Mouse (Mus musculus): Measurements from ENCODE around the gene Dlg2. TPM values are rescaled to one million over a fixed set of nuclear protein-coding genes. Genes with fewer than 3 reads are reported as not detected.

The Dlg2 gene
- polyA plus RNA-seq, 1 experiment from 2014 or later: 3.8 TPM

DNA sequence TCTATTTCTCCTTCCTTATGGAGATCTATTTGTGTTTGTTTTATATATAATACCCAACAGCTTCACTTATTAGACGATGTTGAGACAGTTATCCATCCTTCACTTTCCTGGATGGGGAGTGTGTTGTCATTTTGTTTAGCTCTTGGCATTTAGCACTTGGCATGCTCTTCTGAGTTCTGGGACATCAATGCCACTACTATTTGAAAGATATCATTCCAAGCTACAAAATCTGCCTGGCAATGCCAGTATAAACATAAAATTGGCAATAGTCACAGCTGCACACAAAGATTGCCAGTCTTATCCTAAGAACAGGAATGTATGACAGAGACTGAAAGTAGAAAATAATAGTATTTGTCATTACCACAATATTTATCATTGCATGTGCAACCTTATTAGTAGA, 735.8 kb downstream of the Dlg2 start:
- WGBS: 88% methylated on average over 1 of the region's 1 CpGs
- Histone ChIP-seq H3K27me3 (ENCODE audit: insufficient read depth, poor library complexity, severe bottlenecking) (no peaks in the 10 kb centered on the region), H3K27ac (no peak overlapping the region), H3K9me3 (no peaks in the 10 kb centered on the region), H3K36me3 (no peaks in the 10 kb centered on the region), H3K4me1 (no peaks in the 10 kb centered on the region), H3K4me3 (no peak overlapping the region)
- DNase-seq (ENCODE audit: low spot score): no peak

- Histone ChIP-seq H3K27me3 (ENCODE audit: insufficient read depth, poor library complexity, severe bottlenecking) (no peaks in the 10 kb centered on the region), H3K27ac (no peak overlapping the region), H3K4me1 (no peaks in the 10 kb centered on the region), H3K9me3 (no peaks in the 10 kb centered on the region), H3K36me3 (no peaks in the 10 kb centered on the region), H3K4me3 (no peak overlapping the region)
- 82% methylated on average over 1 of the region's 1 CpGs for WGBS
- DNase-seq (ENCODE audit: low spot score): no peak
Measured at GRCm38 (mm10) chr7:91214921-91215320, 738.4 kb downstream of the Dlg2 start.

DNA sequence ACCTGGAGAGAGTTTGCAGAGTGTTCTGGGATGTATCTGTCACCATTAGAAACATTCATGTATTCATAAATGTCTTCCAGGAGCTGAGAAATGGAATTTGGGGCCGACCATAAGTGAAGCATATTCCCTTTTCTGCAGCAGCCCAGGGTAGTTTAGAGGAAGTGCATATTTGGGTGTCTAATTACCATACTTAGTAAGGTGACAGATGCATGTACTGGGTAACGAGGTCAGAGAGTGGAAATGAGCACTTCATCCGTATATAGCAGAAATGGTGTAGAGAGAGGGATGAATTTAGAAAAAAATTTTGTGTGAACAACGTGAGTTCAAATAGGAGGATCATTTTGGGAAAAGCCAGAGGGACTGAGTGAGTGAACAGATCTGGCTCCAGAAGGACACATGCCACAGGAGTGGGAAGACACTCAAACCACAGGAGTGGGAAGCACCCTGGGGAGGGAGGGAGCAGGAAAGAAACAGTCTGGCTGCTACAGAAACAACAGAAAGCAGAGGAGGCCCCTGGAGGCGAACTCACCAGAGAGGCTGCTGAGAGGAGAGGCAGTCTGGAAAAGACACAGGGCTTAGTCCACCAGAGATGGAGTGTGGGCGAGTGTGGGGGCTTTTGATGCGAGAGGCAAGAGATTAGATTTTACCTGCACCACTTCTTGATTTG, 742.0 kb downstream of the Dlg2 start:
- WGBS: 61% methylated on average over 7 of the region's 7 CpGs
- H3K36me3 ChIP-seq: no peaks in the 10 kb centered on the region
- H3K4me1 ChIP-seq: no peaks in the 10 kb centered on the region
- no peak overlapping the region for H3K4me3 ChIP-seq
- no peak for DNase-seq (ENCODE audit: low spot score)
- H3K27ac ChIP-seq: no peak overlapping the region
- no peaks in the 10 kb centered on the region for H3K9me3 ChIP-seq
- H3K27me3 ChIP-seq (ENCODE audit: insufficient read depth, poor library complexity, severe bottlenecking): no peaks in the 10 kb centered on the region

DNA sequence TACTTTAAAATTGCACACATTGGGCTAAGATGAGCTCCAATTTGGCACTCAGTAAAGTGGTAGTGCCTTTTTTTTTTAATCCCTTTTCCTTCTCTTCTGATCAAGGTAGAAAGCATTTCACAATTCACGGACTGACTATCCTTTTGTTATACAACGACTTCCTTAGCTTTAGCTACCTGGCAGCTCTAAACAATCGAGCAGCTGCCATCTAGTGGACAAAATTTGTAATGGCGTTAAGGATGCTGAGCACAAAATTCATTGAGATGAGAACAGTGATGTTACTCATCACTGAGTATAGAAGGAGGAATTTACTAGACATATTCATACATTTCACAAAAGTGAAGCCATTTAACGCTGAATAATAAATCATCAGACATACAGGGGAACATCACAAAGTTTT, 750.0 kb downstream of the Dlg2 start:
- DNase-seq (ENCODE audit: low spot score): no peak
- under 1% methylated on average over 5 of the region's 5 CpGs for WGBS

GRCm38 (mm10) chr7:91241718-91242117, 765.2 kb downstream of the Dlg2 start:
- H3K27me3 ChIP-seq (ENCODE audit: insufficient read depth, poor library complexity, severe bottlenecking): no peaks in the 10 kb centered on the region
- no peaks in the 10 kb centered on the region for H3K36me3 ChIP-seq
- no peak overlapping the region for H3K4me3 ChIP-seq
- WGBS: 61% methylated on average over 4 of the region's 4 CpGs
- no peaks in the 10 kb centered on the region for H3K9me3 ChIP-seq
- H3K27ac ChIP-seq: no peak overlapping the region
- H3K4me1 ChIP-seq: no peaks in the 10 kb centered on the region
- DNase-seq (ENCODE audit: low spot score): no peak

More for the DNA sequence above, 750.0 kb downstream of the Dlg2 start:
- Histone ChIP-seq H3K27ac (no peak overlapping the region), H3K4me3 (no peak overlapping the region), H3K9me3 (no peaks in the 10 kb centered on the region), H3K27me3 (ENCODE audit: insufficient read depth, poor library complexity, severe bottlenecking) (no peaks in the 10 kb centered on the region), H3K4me1 (no peaks in the 10 kb centered on the region), H3K36me3 (no peaks in the 10 kb centered on the region)

DNA sequence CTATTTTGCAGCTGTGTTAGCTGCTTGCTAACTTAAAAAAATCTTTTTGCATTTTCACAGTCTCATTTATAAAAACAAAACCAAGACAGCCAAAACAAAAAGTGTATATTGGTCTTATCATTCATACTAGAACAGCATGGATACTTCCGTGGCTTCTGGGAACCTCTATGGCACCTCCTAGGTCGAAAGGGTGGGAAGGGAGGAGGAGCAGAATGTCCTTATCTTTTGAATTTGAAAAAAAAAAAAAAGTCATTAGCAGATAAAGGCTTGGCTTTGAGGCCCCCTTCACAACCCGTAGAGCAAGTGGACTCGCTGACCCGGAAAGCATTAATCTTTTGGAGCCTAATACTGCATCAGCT, 785.2 kb downstream of the Dlg2 start:
- DNase-seq (ENCODE audit: low spot score): no peak
- Histone ChIP-seq H3K27ac (no peak overlapping the region), H3K9me3 (no peaks in the 10 kb centered on the region), H3K27me3 (ENCODE audit: insufficient read depth, poor library complexity, severe bottlenecking) (0 out of 2 replicates have a peak, but pooled peaks cover 9% of the 10 kb centered on the region), H3K4me3 (peak overlapping the region; percentile 63), H3K36me3 (no peaks in the 10 kb centered on the region), H3K4me1 (peaks cover 9% of the 10 kb centered on the region)
- under 1% methylated on average over 5 of the region's 5 CpGs for WGBS

GRCm38 (mm10) chr7:91262031-91262951, 785.8 kb downstream of the Dlg2 start:
- H3K4me3 ChIP-seq: peak overlapping the region; percentile 63
- H3K36me3 ChIP-seq: no peaks in the 10 kb centered on the region
- peaks cover 9% of the 10 kb centered on the region for H3K4me1 ChIP-seq
- 0 out of 2 replicates have a peak, but pooled peaks cover 9% of the 10 kb centered on the region for H3K27me3 ChIP-seq (ENCODE audit: insufficient read depth, poor library complexity, severe bottlenecking)
- H3K27ac ChIP-seq: no peak overlapping the region
- no peak for DNase-seq (ENCODE audit: low spot score)
- under 1% methylated on average over 34 of the region's 34 CpGs for WGBS
- no peaks in the 10 kb centered on the region for H3K9me3 ChIP-seq

- WGBS: 8% methylated on average over 9 of the region's 9 CpGs
- Histone ChIP-seq H3K36me3 (no peaks in the 10 kb centered on the region), H3K27ac (no peak overlapping the region), H3K4me3 (peak overlapping the region; percentile 63), H3K4me1 (peaks cover 9% of the 10 kb centered on the region), H3K9me3 (no peaks in the 10 kb centered on the region), H3K27me3 (ENCODE audit: insufficient read depth, poor library complexity, severe bottlenecking) (0 out of 2 replicates have a peak, but pooled peaks cover 9% of the 10 kb centered on the region)
- DNase-seq (ENCODE audit: low spot score): no peak
Measured at GRCm38 (mm10) chr7:91262998-91263397, 786.5 kb downstream of the Dlg2 start.

DNA sequence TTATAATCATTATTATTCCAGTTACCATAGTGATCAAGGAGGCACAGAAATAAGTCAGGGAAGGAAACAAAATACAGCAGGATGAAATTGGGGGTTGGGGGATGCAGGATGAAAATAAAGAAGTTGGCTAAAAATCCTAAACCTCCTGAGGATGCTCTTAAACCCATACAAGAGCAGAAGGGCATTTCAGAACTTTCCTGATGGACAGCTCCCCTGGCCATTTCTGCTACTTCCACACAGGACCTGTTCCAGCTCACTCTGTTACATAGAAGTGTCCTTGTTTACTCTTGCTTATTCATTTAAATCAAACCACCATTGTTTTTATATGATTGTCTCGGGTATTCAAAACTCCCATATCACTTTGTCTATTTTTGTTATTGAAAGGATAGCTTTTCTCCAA, 791.3 kb downstream of the Dlg2 start:
- no peak overlapping the region for H3K4me3 ChIP-seq
- no peak overlapping the region for H3K27ac ChIP-seq
- WGBS: 13% methylated on average over 1 of the region's 1 CpGs

DNA sequence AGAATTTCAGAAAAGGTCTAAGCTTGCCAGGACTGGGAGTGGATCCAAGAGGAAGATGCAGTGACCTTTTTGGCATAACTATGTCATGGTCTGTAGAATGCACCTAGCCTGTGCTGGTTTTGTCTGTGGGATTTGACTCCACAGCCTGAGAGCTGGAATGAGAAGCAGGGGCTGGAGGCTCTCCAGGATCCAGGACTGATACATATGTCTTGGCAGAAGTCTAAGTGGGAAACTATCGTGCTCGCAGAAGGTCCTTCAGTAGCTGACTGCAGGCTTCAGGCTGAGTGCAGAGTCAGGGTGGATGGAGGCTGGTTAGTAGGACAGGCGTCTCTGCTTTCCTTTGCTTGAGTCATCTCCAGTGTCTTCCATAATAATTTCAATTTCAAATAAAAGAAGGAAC, 807.7 kb downstream of the Dlg2 start:
- H3K27ac ChIP-seq: no peak overlapping the region
- H3K4me1 ChIP-seq: no peaks in the 10 kb centered on the region
- no peak overlapping the region for H3K4me3 ChIP-seq
- no peaks in the 10 kb centered on the region for H3K27me3 ChIP-seq (ENCODE audit: insufficient read depth, poor library complexity, severe bottlenecking)
- H3K36me3 ChIP-seq: no peaks in the 10 kb centered on the region
- DNase-seq (ENCODE audit: low spot score): no peak
- 83% methylated on average over 3 of the region's 3 CpGs for WGBS
- no peaks in the 10 kb centered on the region; the same call in 1 of the 2 replicates for H3K9me3 ChIP-seq

More for the DNA sequence above, 791.3 kb downstream of the Dlg2 start:
- H3K36me3 ChIP-seq: no peaks in the 10 kb centered on the region
- no peak for DNase-seq (ENCODE audit: low spot score)
- H3K4me1 ChIP-seq: no peaks in the 10 kb centered on the region; the same call in none of the 2 replicates
- 0 out of 2 replicates have a peak, but pooled peaks cover 9% of the 10 kb centered on the region for H3K27me3 ChIP-seq (ENCODE audit: insufficient read depth, poor library complexity, severe bottlenecking)
- no peaks in the 10 kb centered on the region for H3K9me3 ChIP-seq

GRCm38 (mm10) chr7:91288324-91288723, 811.9 kb downstream of the Dlg2 start:
- no peaks in the 10 kb centered on the region for H3K4me1 ChIP-seq
- 71% methylated on average over 3 of the region's 3 CpGs for WGBS
- no peaks in the 10 kb centered on the region for H3K36me3 ChIP-seq
- no peak overlapping the region for H3K4me3 ChIP-seq
- no peak overlapping the region for H3K27ac ChIP-seq
- no peaks in the 10 kb centered on the region; the same call in 1 of the 2 replicates for H3K9me3 ChIP-seq
- no peaks in the 10 kb centered on the region for H3K27me3 ChIP-seq (ENCODE audit: insufficient read depth, poor library complexity, severe bottlenecking)
- DNase-seq (ENCODE audit: low spot score): no peak

- Histone ChIP-seq H3K27me3 (ENCODE audit: insufficient read depth, poor library complexity, severe bottlenecking) (no peaks in the 10 kb centered on the region), H3K9me3 (no peaks in the 10 kb centered on the region), H3K36me3 (no peaks in the 10 kb centered on the region), H3K4me3 (no peak overlapping the region), H3K27ac (no peak overlapping the region), H3K4me1 (no peaks in the 10 kb centered on the region)
- WGBS: 63% methylated on average over 2 of the region's 2 CpGs
- DNase-seq (ENCODE audit: low spot score): no peak
Measured at GRCm38 (mm10) chr7:91296127-91296526, 819.7 kb downstream of the Dlg2 start.

- Histone ChIP-seq H3K27ac (no peak overlapping the region), H3K27me3 (ENCODE audit: insufficient read depth, poor library complexity, severe bottlenecking) (no peaks in the 10 kb centered on the region), H3K4me1 (no peaks in the 10 kb centered on the region), H3K36me3 (no peaks in the 10 kb centered on the region), H3K9me3 (no peaks in the 10 kb centered on the region), H3K4me3 (no peak overlapping the region)
- DNase-seq (ENCODE audit: low spot score): no peak
- 76% methylated on average over 5 of the region's 5 CpGs for WGBS
Measured at GRCm38 (mm10) chr7:91311177-91311576, 834.7 kb downstream of the Dlg2 start.
